Mouse (Mus musculus) testis, adult 2 months (tissue): ENCODE measurements around the gene Slc26a10. TPM values are rescaled to one million over a fixed set of nuclear protein-coding genes. Genes with fewer than 3 reads are reported as not detected.

Experiments
- H3K27ac ChIP-seq: fragments of 200-500 bp; 2 replicates; pipeline ENCODE4 v1.5.1; 2012; ENCODE audit warnings: low read depth, low read length; ENCODE audit not compliant: control insufficient read depth, insufficient read depth
- H3K27me3 ChIP-seq: fragments of 200-500 bp; 2 replicates; pipeline ENCODE4 v1.6.1; 2012; ENCODE audit warnings: mild to moderate bottlenecking, low read length, moderate library complexity; ENCODE audit not compliant: control insufficient read depth, insufficient read depth
- H3K36me3 ChIP-seq: fragments of 200-500 bp; 2 replicates; pipeline ENCODE4 v1.6.1; 2012; ENCODE audit warnings: mild to moderate bottlenecking, low read length; ENCODE audit not compliant: control insufficient read depth, insufficient read depth
- H3K4me1 ChIP-seq: fragments of 200-500 bp; 2 replicates; pipeline ENCODE4 v1.6.1; 2012; ENCODE audit warnings: low read length; ENCODE audit not compliant: control insufficient read depth, insufficient read depth
- H3K4me3 ChIP-seq: fragments of 200-500 bp; 2 replicates; pipeline ENCODE4 v1.5.1; 2012; ENCODE audit warnings: low read depth, mild to moderate bottlenecking, low read length, moderate library complexity, mixed read lengths; ENCODE audit not compliant: control insufficient read depth
- CTCF ChIP-seq: fragments of 200-500 bp; IDR thresholded peaks from 2 replicates; pipeline ENCODE4 v1.5.1; 2012; ENCODE audit warnings: low read depth, mild to moderate bottlenecking, inconsistent platforms, low read length, moderate library complexity; ENCODE audit not compliant: control insufficient read depth, insufficient read depth, insufficient replicate concordance
- POLR2A ChIP-seq: fragments of 200-500 bp; IDR thresholded peaks from 2 replicates; pipeline ENCODE4 v1.6.1; 2012; ENCODE audit warnings: low read depth, mild to moderate bottlenecking, inconsistent platforms, low read length, moderate library complexity; ENCODE audit not compliant: control insufficient read depth
- polyA plus RNA-seq: library from polyadenylated mRNA; depleted of rRNA; stranded (reverse); fragments of >200 nt; gene quantifications from 2 replicates; pipeline ENCODE4 v1.2.3, GENCODE M21; 2012; rRNA removed

The Slc26a10 gene
- polyA plus RNA-seq, 1 experiment: 11.5 TPM

DNA sequence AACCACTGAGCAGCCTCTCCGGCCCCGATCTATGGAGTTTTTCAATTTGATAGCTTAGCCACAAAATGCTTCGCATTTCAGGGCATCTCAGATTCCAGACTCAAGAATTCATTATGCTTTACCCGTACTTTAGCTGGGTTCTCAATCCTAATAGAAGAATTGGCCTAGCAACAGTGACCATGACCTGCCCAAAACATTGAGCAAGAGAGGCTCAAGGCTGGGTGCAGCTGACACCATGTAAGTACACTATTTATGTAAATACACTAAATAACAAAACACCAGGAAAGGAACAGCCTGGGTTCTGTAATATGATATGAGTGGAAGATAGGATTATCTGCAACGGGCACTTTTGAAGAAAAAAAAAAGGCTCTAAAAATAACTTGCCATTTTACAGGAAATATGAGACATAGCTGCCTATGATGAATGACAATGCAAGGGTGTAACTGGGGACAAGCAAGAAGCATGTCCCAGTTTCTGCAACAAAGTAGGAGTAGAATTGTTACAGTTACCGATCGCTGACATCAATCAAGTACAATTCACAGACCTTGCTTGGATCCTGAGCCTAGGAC, 52.6 kb downstream of the Slc26a10 start:
- Histone ChIP-seq H3K36me3 (no peaks in the 10 kb centered on the region), H3K4me1 (no peaks in the 10 kb centered on the region; the same call in none of the 2 replicates), H3K27ac (peak overlapping the region; percentile 34), H3K4me3 (no peak overlapping the region), H3K27me3 (no peaks in the 10 kb centered on the region)
- TF ChIP-seq CTCF: no peak
- no peak for TF ChIP-seq POLR2A

DNA sequence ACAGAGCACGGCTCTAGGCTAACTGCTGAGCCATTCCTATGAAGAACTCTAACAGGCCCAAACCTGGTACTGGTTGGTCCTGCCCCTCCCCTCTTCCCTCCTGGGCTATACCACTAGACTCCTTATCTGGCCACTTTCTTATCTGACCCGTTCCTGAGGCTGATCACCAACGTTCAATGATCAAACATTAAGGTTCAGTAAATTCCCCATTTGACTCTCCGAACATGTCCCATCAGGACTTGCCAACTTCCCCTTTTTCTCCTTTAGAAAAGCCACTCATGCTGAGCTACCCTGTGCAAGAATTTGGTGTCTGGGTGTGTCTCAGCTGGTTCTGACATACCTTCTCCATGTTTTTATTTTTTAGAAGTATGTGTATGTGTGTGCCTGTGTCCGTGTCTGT, 53.9 kb downstream of the Slc26a10 start:
- Histone ChIP-seq H3K27me3 (no peaks in the 10 kb centered on the region), H3K36me3 (no peaks in the 10 kb centered on the region), H3K4me1 (no peaks in the 10 kb centered on the region; the same call in none of the 2 replicates), H3K4me3 (no peak overlapping the region), H3K27ac (no peak overlapping the region)
- no peak for TF ChIP-seq POLR2A
- no peak for TF ChIP-seq CTCF

DNA sequence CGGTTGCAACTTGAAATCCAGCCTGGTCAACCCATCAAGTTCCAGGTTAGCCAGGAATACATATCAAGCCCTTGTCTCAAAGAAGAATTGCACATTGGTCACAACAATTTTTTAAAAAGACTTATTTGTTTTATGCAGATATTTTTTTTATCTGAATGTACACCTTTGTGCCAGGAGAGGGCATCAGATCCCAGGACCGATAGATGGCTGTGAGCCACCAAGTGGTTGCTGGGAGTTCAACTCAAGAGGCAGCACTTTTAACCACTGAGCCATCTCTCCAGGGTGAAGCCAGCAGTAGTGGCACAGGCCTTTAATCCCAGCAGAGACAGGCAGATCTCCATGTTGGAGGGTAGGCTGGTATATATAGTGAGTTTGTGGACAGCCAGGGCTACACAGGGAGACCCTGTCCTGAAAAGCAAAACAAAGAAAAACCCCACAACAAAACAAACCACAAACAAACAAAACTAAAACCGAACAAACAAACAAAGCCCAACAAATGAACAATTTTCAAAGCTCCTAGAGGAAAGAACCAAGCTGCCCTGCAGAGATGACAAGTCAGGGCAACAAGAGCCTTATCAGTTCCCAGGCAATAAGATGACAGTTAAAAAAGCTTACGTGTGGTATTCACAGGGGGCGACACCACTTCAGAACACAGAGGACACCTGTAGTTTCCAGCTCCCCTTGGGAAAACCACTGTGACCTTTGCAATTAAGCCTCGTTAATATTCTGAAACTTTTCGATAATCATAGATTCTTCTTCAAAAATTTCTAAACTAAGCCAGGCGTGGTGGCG, 55.0 kb downstream of the Slc26a10 start:
- Histone ChIP-seq H3K4me3 (no peak overlapping the region), H3K27me3 (no peaks in the 10 kb centered on the region), H3K36me3 (no peaks in the 10 kb centered on the region), H3K27ac (no peak overlapping the region), H3K4me1 (peaks cover 4% of the 10 kb centered on the region)
- TF ChIP-seq CTCF (0 out of 2 replicates have a peak, but pooled peaks have one; percentile 15), POLR2A (no peak)

DNA sequence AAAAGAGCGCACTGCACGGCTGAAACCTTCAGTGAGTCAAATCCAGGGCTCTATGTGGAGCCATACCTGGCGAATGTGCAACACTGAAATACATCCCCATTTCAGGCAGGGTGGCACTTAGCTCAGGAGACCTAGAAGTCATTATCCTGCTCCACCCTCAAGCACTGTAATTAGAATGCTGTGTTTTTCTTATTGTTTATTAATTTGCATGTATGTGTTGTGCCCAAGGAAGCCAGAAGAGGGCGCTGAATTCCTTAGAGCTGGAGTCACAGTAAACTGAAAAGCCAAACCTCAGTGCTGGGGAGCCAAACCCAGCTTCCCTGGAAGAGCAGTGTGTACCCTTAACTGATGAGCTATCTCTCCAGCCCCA, 57.0 kb downstream of the Slc26a10 start:
- peak; percentile 1; the same call in 1 of the 2 replicates for TF ChIP-seq CTCF
- TF ChIP-seq POLR2A: no peak
- peaks cover 2% of the 10 kb centered on the region for H3K36me3 ChIP-seq
- H3K27me3 ChIP-seq: no peaks in the 10 kb centered on the region
- peaks cover 10% of the 10 kb centered on the region for H3K4me1 ChIP-seq
- no peak overlapping the region for H3K4me3 ChIP-seq
- no peak overlapping the region for H3K27ac ChIP-seq

DNA sequence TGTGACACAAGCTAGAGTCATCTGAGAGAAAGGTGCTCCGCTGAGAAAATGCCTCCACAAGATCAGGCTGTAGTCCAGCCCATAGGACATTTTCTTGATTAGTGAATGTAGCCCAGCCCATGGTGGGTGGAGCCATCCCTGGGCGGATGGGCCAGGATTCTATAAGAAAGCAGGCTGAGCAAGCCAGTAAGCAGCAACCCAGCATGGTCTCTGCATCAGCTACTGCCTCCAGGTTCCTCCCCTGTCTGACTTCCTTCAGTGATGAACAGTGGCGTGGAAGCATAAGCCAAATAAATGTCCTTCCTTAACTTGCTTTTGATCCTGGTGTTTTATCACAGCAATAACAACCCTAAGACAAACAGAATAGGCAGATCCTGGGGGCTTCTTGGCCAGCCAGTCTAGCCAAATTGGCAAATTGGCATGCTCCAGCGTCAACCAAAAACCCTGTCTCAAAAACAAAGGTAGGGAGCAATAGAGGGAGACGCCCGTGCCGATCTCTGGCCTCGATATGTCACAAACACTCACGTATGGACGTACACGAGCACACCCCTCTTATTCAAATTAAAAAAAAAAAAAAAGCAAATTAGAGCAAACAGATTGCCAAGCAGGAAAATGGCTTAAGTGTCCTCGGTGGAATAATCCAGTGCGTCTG, 57.5 kb downstream of the Slc26a10 start:
- TF ChIP-seq POLR2A (no peak), CTCF (no peak)
- H3K27ac ChIP-seq: no peak overlapping the region

DNA sequence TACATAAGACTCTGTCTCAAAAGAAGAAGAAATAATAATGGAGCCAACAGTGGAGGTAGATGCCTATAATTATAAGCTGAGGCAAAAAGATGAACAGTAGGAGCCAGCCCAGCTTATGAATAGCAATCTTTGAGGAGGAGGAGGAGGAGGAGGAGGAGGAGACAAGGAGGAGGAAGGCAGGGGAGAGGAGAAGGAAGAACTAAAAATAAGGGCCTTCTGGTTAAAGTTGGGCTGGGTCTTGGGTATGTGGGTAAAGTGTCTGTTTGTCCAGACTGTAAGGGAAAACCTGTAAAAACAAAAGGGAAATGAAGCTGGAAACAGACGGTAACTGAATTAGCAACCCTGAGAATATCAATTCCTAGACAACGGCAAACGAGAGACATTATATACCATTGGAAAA, 58.4 kb downstream of the Slc26a10 start:
- TF ChIP-seq CTCF: no peak
- no peak for TF ChIP-seq POLR2A
- H3K27me3 ChIP-seq: no peaks in the 10 kb centered on the region
- H3K4me1 ChIP-seq: peaks cover 10% of the 10 kb centered on the region
- H3K27ac ChIP-seq: no peak overlapping the region
- peaks cover 4% of the 10 kb centered on the region for H3K36me3 ChIP-seq
- H3K4me3 ChIP-seq: no peak overlapping the region

More for the DNA sequence above, 57.5 kb downstream of the Slc26a10 start:
- no peaks in the 10 kb centered on the region for H3K27me3 ChIP-seq
- no peak overlapping the region for H3K4me3 ChIP-seq
- H3K4me1 ChIP-seq: peaks cover 10% of the 10 kb centered on the region
- H3K36me3 ChIP-seq: peaks cover 2% of the 10 kb centered on the region

Other genes with a start within 250 kb of the Slc26a10 start
- gene Ctdsp2, start 201.9 kb downstream of the Slc26a10 start, polyA plus RNA-seq: 39.4 and 46.8 TPM in 2 replicates
- 0.04 and 0.20 TPM in 2 replicates for gene Avil, start 179.9 kb downstream of the Slc26a10 start, polyA plus RNA-seq
- gene Tsfm, start 149.8 kb downstream of the Slc26a10 start, polyA plus RNA-seq: 12.2 and 14.3 TPM in 2 replicates
- gene Mettl1, start 139.2 kb downstream of the Slc26a10 start, polyA plus RNA-seq: 9.4 and 10.0 TPM in 2 replicates
- 0.05 and 0.08 TPM in 2 replicates for gene Eef1akmt3, start 139.1 kb downstream of the Slc26a10 start, polyA plus RNA-seq
- gene Cyp27b1, start 132.4 kb downstream of the Slc26a10 start, polyA plus RNA-seq: 0.25 and 0.46 TPM in 2 replicates
- gene March9, start 120.5 kb downstream of the Slc26a10 start, polyA plus RNA-seq: 2.1 TPM in 2 replicates
- gene Cdk4, start 117.1 kb downstream of the Slc26a10 start, polyA plus RNA-seq: 68.4 and 70.9 TPM in 2 replicates
- gene Tspan31, start 110.4 kb downstream of the Slc26a10 start, polyA plus RNA-seq: 12.7 and 16.3 TPM in 2 replicates
- 0.53 and 0.73 TPM in 2 replicates for gene Agap2, start 105.4 kb downstream of the Slc26a10 start, polyA plus RNA-seq
- gene Os9, start 59.5 kb downstream of the Slc26a10 start, polyA plus RNA-seq: 32.2 and 33.9 TPM in 2 replicates
- 21.7 and 27.0 TPM in 2 replicates for gene B4galnt1, start 15.4 kb downstream of the Slc26a10 start, polyA plus RNA-seq
- 18.6 and 19.8 TPM in 2 replicates for gene Arhgef25, start 9.4 kb upstream of the Slc26a10 start, polyA plus RNA-seq
- gene Dtx3, start 15.1 kb upstream of the Slc26a10 start, polyA plus RNA-seq: 126 and 129 TPM in 2 replicates
- 14.0 and 16.2 TPM in 2 replicates for gene Pip4k2c, start 30.9 kb upstream of the Slc26a10 start, polyA plus RNA-seq
- 3.3 and 3.9 TPM in 2 replicates for gene Kif5a, start 82.7 kb upstream of the Slc26a10 start, polyA plus RNA-seq
- gene Dctn2, start 85.7 kb upstream of the Slc26a10 start, polyA plus RNA-seq: 391 and 429 TPM in 2 replicates
- 61.3 and 74.1 TPM in 2 replicates for gene Mbd6, start 108.4 kb upstream of the Slc26a10 start, polyA plus RNA-seq
- gene Mars, start 131.1 kb upstream of the Slc26a10 start, polyA plus RNA-seq: 32.4 and 36.7 TPM in 2 replicates
- gene Arhgap9, start 141.3 kb upstream of the Slc26a10 start, polyA plus RNA-seq: 0.32 and 0.34 TPM in 2 replicates
- 2.7 and 2.9 TPM in 2 replicates for gene Gli1, start 161.3 kb upstream of the Slc26a10 start, polyA plus RNA-seq
- not detected in 2 replicates for gene Inhbe, start 173.8 kb upstream of the Slc26a10 start, polyA plus RNA-seq
- 0.05 and 0.08 TPM in 2 replicates for gene Inhbc, start 189.8 kb upstream of the Slc26a10 start, polyA plus RNA-seq
- 43.6 and 56.0 TPM in 2 replicates for gene R3hdm2, start 199.7 kb upstream of the Slc26a10 start, polyA plus RNA-seq